23 mouse cellular contexts compared by ENCODE assay signal in genomic region chr9:81968935-81969334, GRCm38 (mm10).
A peak's percentile ranks its signal among the peaks of the same experiment; 100 is the strongest.
DNase-seq lines count a peak whose midpoint lies in the region; ATAC-seq and TF ChIP-seq lines count a peak whose summit lies in the region.
"Had no signal": no experiment of that assay in that cellular context is flagged by ENCODE, and none has a peak within 500 bp of the region (broad histone marks: within the 10 kb centered on the region; RNA-seq: fewer than 3 reads in every experiment).

No protein-coding gene starts in this region.

- H3K4me3 ChIP-seq in kidney, postnatal 0 days (replicated peaks; ENCODE audit: low read depth, low read length): no peak overlapping the region
- H3K4me3 ChIP-seq in E14TG2a.4 (replicated peaks; ENCODE audit: low read length) (no peak overlapping the region), ES-E14 (ENCODE audit: insufficient read depth in 1 of 2, low read depth in 1 of 2, low read length in 2 of 2, poor library complexity in 1 of 2, severe bottlenecking in 1 of 2) (no peak overlapping the region)
- no peak overlapping the region for H3K4me3 ChIP-seq in midbrain, embryonic 14.5 days (replicated peaks; ENCODE audit: low read depth, low read length)
- H3K4me3 ChIP-seq in forebrain, embryonic 10.5 days: no peak overlapping the region
- no peak overlapping the region for H3K4me3 ChIP-seq in liver, embryonic 12.5 days
- H3K4me3 ChIP-seq: forebrain, embryonic 12.5 days; heart, embryonic 15.5 days; limb, embryonic 12.5 days; liver, embryonic 13.5 days; lung, embryonic 15.5 days; midbrain, embryonic 10.5 days had no signal

- 46% methylated on average over 2 of the region's 2 CpGs for WGBS in kidney, postnatal 0 days
- 66% methylated on average over 2 of the region's 2 CpGs for WGBS in midbrain, embryonic 14.5 days
- WGBS in forebrain, embryonic 10.5 days: 66% methylated on average over 2 of the region's 2 CpGs
- 34% methylated on average over 2 of the region's 2 CpGs for WGBS in liver, embryonic 12.5 days (ENCODE audit: insufficient replicate concordance)

- no peak overlapping the region for H3K4me2 ChIP-seq in kidney, postnatal 0 days (ENCODE audit: low read length)
- no peak overlapping the region for H3K4me2 ChIP-seq in midbrain, embryonic 14.5 days (ENCODE audit: low read length)
- H3K4me2 ChIP-seq in liver, embryonic 12.5 days: no peak overlapping the region
- H3K4me2 ChIP-seq: forebrain, embryonic 12.5 days; heart, embryonic 15.5 days; hindbrain, embryonic 14.5 days; limb, embryonic 12.5 days; liver, embryonic 13.5 days; lung, embryonic 15.5 days had no signal

- no peak overlapping the region for H3K9ac ChIP-seq in kidney, postnatal 0 days (ENCODE audit: low read depth, low read length)
- H3K9ac ChIP-seq in ES-E14 (ENCODE audit: insufficient read depth, low read depth, low read length, poor library complexity, severe bottlenecking): no peak overlapping the region
- no peak overlapping the region for H3K9ac ChIP-seq in midbrain, embryonic 14.5 days (replicated peaks; ENCODE audit: low read length)
- no peak overlapping the region for H3K9ac ChIP-seq in liver, embryonic 12.5 days
- H3K9ac ChIP-seq: forebrain, embryonic 12.5 days; heart, embryonic 15.5 days; hindbrain, embryonic 14.5 days; limb, embryonic 12.5 days; liver, embryonic 13.5 days; lung, embryonic 15.5 days had no signal

- H3K27me3 ChIP-seq in kidney, postnatal 0 days (ENCODE audit: insufficient read depth, low read length): no peaks in the 10 kb centered on the region
- H3K27me3 ChIP-seq in E14TG2a.4 (ENCODE audit: insufficient read depth, low read length): no peaks in the 10 kb centered on the region
- no peaks in the 10 kb centered on the region for H3K27me3 ChIP-seq in midbrain, embryonic 14.5 days (ENCODE audit: control insufficient read depth, insufficient read depth, low read length)
- no peaks in the 10 kb centered on the region for H3K27me3 ChIP-seq in forebrain, embryonic 10.5 days (ENCODE audit: poor library complexity, severe bottlenecking)
- H3K27me3 ChIP-seq in liver, embryonic 12.5 days (replicated peaks): no peaks in the 10 kb centered on the region
- H3K27me3 ChIP-seq: forebrain, embryonic 12.5 days; heart, embryonic 15.5 days; limb, embryonic 12.5 days; liver, embryonic 13.5 days; lung, embryonic 15.5 days had no signal

- no peaks in the 10 kb centered on the region for H3K4me1 ChIP-seq in kidney, postnatal 0 days (replicated peaks; ENCODE audit: insufficient read depth, low read length)
- H3K4me1 ChIP-seq in E14TG2a.4 (replicated peaks; ENCODE audit: low read depth, low read length) (peaks cover 3% of the 10 kb centered on the region; the same call in 1 of the 2 replicates), ES-E14 (ENCODE audit: control insufficient read depth in 2 of 2, insufficient read depth in 2 of 2, low read length in 2 of 2, poor library complexity in 1 of 2) (no peaks in the 10 kb centered on the region)
- H3K4me1 ChIP-seq in midbrain, embryonic 14.5 days (ENCODE audit: control insufficient read depth, insufficient read depth, low read length): no peaks in the 10 kb centered on the region
- H3K4me1 ChIP-seq in forebrain, embryonic 10.5 days: no peaks in the 10 kb centered on the region
- H3K4me1 ChIP-seq in liver, embryonic 12.5 days: no peaks in the 10 kb centered on the region
- H3K4me1 ChIP-seq: forebrain, embryonic 12.5 days; heart, embryonic 15.5 days; limb, embryonic 12.5 days; liver, embryonic 13.5 days; lung, embryonic 15.5 days; midbrain, embryonic 10.5 days had no signal

- no peak for ATAC-seq in kidney, postnatal 0 days (replicated peaks; ENCODE audit: low FRiP score, low read depth)
- 0 out of 2 replicates have a peak, but pooled peaks have one; percentile 32 for ATAC-seq in common myeloid progenitor, adult 5-6 weeks (replicated peaks; ENCODE audit: low read depth, poor library complexity, severe bottlenecking)
- ATAC-seq in midbrain, embryonic 14.5 days (ENCODE audit: low FRiP score, low TSS enrichment): no peak
- no peak for ATAC-seq in liver, embryonic 12.5 days
- ATAC-seq: intestine, embryonic 16.5 days had no signal

- no peak overlapping the region for H3K27ac ChIP-seq in kidney, postnatal 0 days
- H3K27ac ChIP-seq in ES-E14 (ENCODE audit: insufficient read depth, low read depth, low read length, poor library complexity, severe bottlenecking): no peak overlapping the region
- H3K27ac ChIP-seq in midbrain, embryonic 14.5 days (replicated peaks; ENCODE audit: low read depth, low read length): no peak overlapping the region
- no peak overlapping the region for H3K27ac ChIP-seq in forebrain, embryonic 10.5 days
- no peak overlapping the region for H3K27ac ChIP-seq in liver, embryonic 12.5 days
- H3K27ac ChIP-seq: forebrain, embryonic 12.5 days; heart, embryonic 15.5 days; hindbrain, embryonic 14.5 days; limb, embryonic 12.5 days; liver, embryonic 13.5 days; lung, embryonic 15.5 days; midbrain, embryonic 10.5 days had no signal

- peak; percentile 46 for TF ChIP-seq CTCF in kidney, postnatal 0 days (IDR thresholded peaks at IDR 0.05; ENCODE audit: low read depth)
- TF ChIP-seq CTCF in E14TG2a.4 (conservative IDR thresholded peaks at IDR 0.05; ENCODE audit: low read length): peak; percentile 22; the same call in 1 of the 2 replicates

- no peak for DNase-seq in kidney, postnatal 0 days (ENCODE audit: low spot score)
- no peak for DNase-seq in kidney, adult 9 months
- DNase-seq in ES-E14 (ENCODE audit: low read depth, low spot score): peak; percentile 17
- no peak for DNase-seq in midbrain, embryonic 14.5 days
- no peak for DNase-seq in forebrain, embryonic 10.5 days (ENCODE audit: extremely low spot score, low spot score)
- DNase-seq: adrenal gland, postnatal 36 days; cerebellum, adult 9-10 months; gastrocnemius, postnatal 36 days; heart, postnatal 4 days; liver, embryonic 13.5 days; lung, postnatal 4 days; thymus, postnatal 25 days had no signal

- H3K9me3 ChIP-seq in kidney, postnatal 0 days (replicated peaks; ENCODE audit: low read length): no peaks in the 10 kb centered on the region
- no peaks in the 10 kb centered on the region for H3K9me3 ChIP-seq in E14TG2a.4 (ENCODE audit: low read length)
- no peaks in the 10 kb centered on the region for H3K9me3 ChIP-seq in ES-E14 (ENCODE audit: control insufficient read depth, insufficient read depth, low read depth, low read length)
- no peaks in the 10 kb centered on the region for H3K9me3 ChIP-seq in midbrain, embryonic 14.5 days (ENCODE audit: control insufficient read depth, low read length)
- H3K9me3 ChIP-seq in forebrain, embryonic 10.5 days: no peaks in the 10 kb centered on the region
- H3K9me3 ChIP-seq in liver, embryonic 12.5 days (replicated peaks): no peaks in the 10 kb centered on the region
- H3K9me3 ChIP-seq: forebrain, embryonic 12.5 days; G1E; heart, embryonic 15.5 days; limb, embryonic 12.5 days; liver, embryonic 13.5 days; lung, embryonic 15.5 days; midbrain, embryonic 10.5 days had no signal

- in situ Hi-C loops in ES-E14 (cut with MboI; ENCODE audit: low sequenced_read_pairs in 2 of 2, unreplicated experiment in 2 of 2): no loop called here

- no peaks in the 10 kb centered on the region for H3K36me3 ChIP-seq in kidney, postnatal 0 days (ENCODE audit: insufficient read depth, low read length)
- no peaks in the 10 kb centered on the region for H3K36me3 ChIP-seq in E14TG2a.4 (ENCODE audit: insufficient read depth, low read length)
- H3K36me3 ChIP-seq in ES-E14 (ENCODE audit: control insufficient read depth, insufficient read depth, low read length, poor library complexity, severe bottlenecking): no peaks in the 10 kb centered on the region
- H3K36me3 ChIP-seq in midbrain, embryonic 14.5 days (ENCODE audit: control insufficient read depth, insufficient read depth, low read length): no peaks in the 10 kb centered on the region
- H3K36me3 ChIP-seq in forebrain, embryonic 10.5 days (replicated peaks): no peaks in the 10 kb centered on the region
- no peaks in the 10 kb centered on the region for H3K36me3 ChIP-seq in liver, embryonic 12.5 days
- H3K36me3 ChIP-seq: forebrain, embryonic 12.5 days; G1E; heart, embryonic 15.5 days; limb, embryonic 12.5 days; liver, embryonic 13.5 days; lung, embryonic 15.5 days; midbrain, embryonic 10.5 days had no signal

TF ChIP-seq in ES-E14, 5 proteins besides CTCF, POLR2A, EP300 and RAD21:
- TF ChIP-seq ZC3H11A (IDR thresholded peaks at IDR 0.05; ENCODE audit: borderline replicate concordance, low read depth, low read length) (no peak), CHD2 (IDR thresholded peaks at IDR 0.05; ENCODE audit: low read depth, low read length) (no peak)
TF ChIP-seq in ES-E14: peak in this region for 0.
